Mouse (Mus musculus) small intestine, adult 2 months (tissue): Measurements from ENCODE around the gene Prune2.

Experiments
- CTCF ChIP-seq: fragments of 200-500 bp; IDR thresholded peaks from 2 replicates; pipeline ENCODE4 v1.5.1; 2012; ENCODE audit warnings: low read depth, mild to moderate bottlenecking, control low read depth, inconsistent platforms, low read length, moderate library complexity, mixed read lengths; ENCODE audit not compliant: insufficient replicate concordance, insufficient read length; ENCODE audit errors: extremely low read depth
- POLR2A ChIP-seq: fragments of 200-500 bp; IDR thresholded peaks from 2 replicates; pipeline ENCODE4 v1.6.1; 2012; ENCODE audit warnings: low read depth, mild to moderate bottlenecking, control low read depth, inconsistent platforms, low read length, moderate library complexity

DNA sequence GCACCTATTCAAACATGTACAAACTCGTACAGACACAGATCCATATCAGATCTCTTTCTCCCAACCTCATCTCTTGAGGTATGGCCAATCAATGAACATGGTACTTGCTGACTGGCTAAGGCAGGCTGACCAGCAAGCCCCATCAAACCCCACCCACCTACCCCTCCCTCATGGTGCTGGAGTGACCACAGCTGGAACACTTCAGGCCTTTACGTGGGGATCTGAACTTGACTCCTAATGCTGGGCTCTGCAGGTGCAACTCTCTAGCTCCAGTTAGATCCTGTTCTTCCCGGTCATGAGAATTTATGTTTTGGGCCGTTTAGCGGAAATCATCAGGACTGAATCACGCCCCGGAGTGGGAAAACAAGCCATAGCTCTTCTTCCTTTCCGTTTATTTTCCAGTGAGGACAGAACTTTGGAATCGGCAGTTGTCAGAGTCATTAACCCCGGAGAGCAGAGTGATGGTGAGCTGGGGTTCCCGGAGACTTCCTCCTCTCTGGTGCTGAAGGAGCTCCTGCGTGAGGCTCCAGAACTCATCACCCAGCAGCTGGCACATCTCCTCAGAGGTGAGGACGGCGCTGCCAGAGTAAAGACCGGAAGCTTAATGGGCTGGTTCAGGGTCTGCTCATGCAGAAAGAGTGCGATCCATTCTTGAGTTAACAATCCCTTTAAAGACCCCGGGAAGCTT is 50.4 kb downstream of the Prune2 start:
- TF ChIP-seq CTCF: no peak
- TF ChIP-seq POLR2A: no peak
